Mouse (Mus musculus) midbrain, postnatal 0 days (tissue): ENCODE results near the gene Lgi4. TPM values are rescaled to one million over a fixed set of nuclear protein-coding genes. Genes with fewer than 3 reads are reported as not detected.

Source experiments
- ATAC-seq: fragments of 200-750 bp; cut with Nextera tagmentation; 2 replicates; pipeline ENCODE4 v1.8.0; 2017; ENCODE audit warnings: moderate number of reproducible peaks, mild to moderate bottlenecking, moderate TSS enrichment, moderate library complexity; ENCODE audit not compliant: low FRiP score
- DNase-seq: peaks from one replicate; pipeline ENCODE4 v3.0.0-alpha.2; 2015; ENCODE audit warnings: low spot score
- H3K27ac ChIP-seq: fragments of 300-500 bp; sonication (generic); 2 replicates; pipeline ENCODE4 v1.5.1; 2014; ENCODE audit warnings: low read depth, mild to moderate bottlenecking, low read length, mixed read lengths
- H3K27me3 ChIP-seq: fragments of 300-500 bp; sonication (generic); 2 replicates; pipeline ENCODE4 v1.6.1; 2014; ENCODE audit warnings: low read length, control low read depth, mixed read lengths; ENCODE audit not compliant: insufficient read depth
- H3K36me3 ChIP-seq: fragments of 300-500 bp; sonication (generic); 2 replicates; pipeline ENCODE4 v1.6.1; 2014; ENCODE audit warnings: low read length, control low read depth, mixed read lengths; ENCODE audit not compliant: insufficient read depth
- H3K4me1 ChIP-seq: fragments of 300-500 bp; sonication (generic); 2 replicates; pipeline ENCODE4 v1.6.1; 2014; ENCODE audit warnings: mild to moderate bottlenecking, control low read depth, antibody characterized with exemption, low read length, mixed read lengths; ENCODE audit not compliant: insufficient read depth
- H3K4me2 ChIP-seq: fragments of 300-500 bp; sonication (generic); 2 replicates; pipeline ENCODE4 v1.6.1; 2014; ENCODE audit warnings: low read depth, mild to moderate bottlenecking, low read length, mixed read lengths; ENCODE audit not compliant: poor library complexity, severe bottlenecking
- H3K4me3 ChIP-seq: fragments of 300-500 bp; sonication (generic); 2 replicates; pipeline ENCODE4 v1.5.1; 2014; ENCODE audit warnings: low read depth, mild to moderate bottlenecking, low read length, moderate library complexity
- H3K9ac ChIP-seq: fragments of 300-500 bp; sonication (generic); replicated peaks from 2 replicates; pipeline ENCODE4 v1.6.1; 2014; ENCODE audit warnings: mild to moderate bottlenecking, low read length, moderate library complexity, mixed read lengths; ENCODE audit not compliant: poor library complexity, severe bottlenecking
- H3K9me3 ChIP-seq: fragments of 300-500 bp; sonication (generic); 2 replicates; pipeline ENCODE4 v1.6.1; 2016; ENCODE audit warnings: low read length, control low read depth
- CTCF ChIP-seq: IDR thresholded peaks from 2 replicates; pipeline ENCODE4 v1.5.1; 2016; ENCODE audit warnings: antibody characterized with exemption, mild to moderate bottlenecking
- WGBS: fragments of 180-500 bp; shearing (Covaris S2); extraction: QIAGEN DNeasy Blood & Tissue Kit; methylation state at CpG from one replicate; pipeline ENCODE4 v1.1.7; 2014; 5-methylcytosine and 5-hydroxymethylcytosine counted together
- polyA plus RNA-seq: library from polyadenylated mRNA; unstranded; fragments of >200 nt; fragmentation: Nextera tagmentation; extraction: Ambion mirVana; gene quantifications from 2 replicates; pipeline ENCODE4 v1.2.1, GENCODE M21; 2015
- total RNA-seq: library from RNA; depleted of rRNA; stranded (reverse); fragments of >200 nt; gene quantifications from 2 replicates; pipeline ENCODE4 v1.2.3, GENCODE M21; 2014

Gene Lgi4
- total and polyA plus RNA-seq, 2 experiments from 2014 or later: 0.56 to 1.3 TPM

- DNase-seq (no peak), ATAC-seq (no peak)
- no peak overlapping the region for H3K4me2 ChIP-seq
- H3K36me3 ChIP-seq: no peaks in the 10 kb centered on the region
- TF ChIP-seq CTCF: no peak
- H3K27ac ChIP-seq: no peak overlapping the region
- H3K4me3 ChIP-seq: no peak overlapping the region
- H3K4me1 ChIP-seq: no peaks in the 10 kb centered on the region
- H3K27me3 ChIP-seq: no peaks in the 10 kb centered on the region
- no peaks in the 10 kb centered on the region for H3K9me3 ChIP-seq
- WGBS: 91% methylated on average over 12 of the region's 12 CpGs
- no peak overlapping the region for H3K9ac ChIP-seq
Measured at GRCm38 (mm10) chr7:31063074-31063560, 4.0 kb downstream of the Lgi4 start.

- no peak for TF ChIP-seq CTCF
- Histone ChIP-seq H3K36me3 (no peaks in the 10 kb centered on the region), H3K9me3 (no peaks in the 10 kb centered on the region), H3K4me2 (no peak overlapping the region), H3K9ac (no peak overlapping the region), H3K27me3 (no peaks in the 10 kb centered on the region), H3K4me1 (no peaks in the 10 kb centered on the region), H3K4me3 (no peak overlapping the region), H3K27ac (no peak overlapping the region)
- WGBS: 36% methylated on average over 5 of the region's 5 CpGs
- ATAC-seq (no peak), DNase-seq (peak; percentile 55)
Measured at GRCm38 (mm10) chr7:31067836-31068235, 8.7 kb downstream of the Lgi4 start.

GRCm38 (mm10) chr7:31069491-31069890 lies 10.3 kb downstream of the Lgi4 start:
- Histone ChIP-seq H3K4me3 (no peak overlapping the region), H3K36me3 (no peaks in the 10 kb centered on the region), H3K4me2 (no peak overlapping the region), H3K9me3 (no peaks in the 10 kb centered on the region), H3K27me3 (no peaks in the 10 kb centered on the region), H3K27ac (no peak overlapping the region), H3K4me1 (no peaks in the 10 kb centered on the region), H3K9ac (no peak overlapping the region)
- no peak for TF ChIP-seq CTCF
- 90% methylated on average over 14 of the region's 14 CpGs for WGBS
- no peak for DNase-seq
- no peak for ATAC-seq

GRCm38 (mm10) chr7:31070324-31070723 lies 11.2 kb downstream of the Lgi4 start:
- Histone ChIP-seq H3K36me3 (no peaks in the 10 kb centered on the region), H3K4me2 (no peak overlapping the region), H3K9me3 (no peaks in the 10 kb centered on the region), H3K4me1 (no peaks in the 10 kb centered on the region), H3K27ac (no peak overlapping the region), H3K4me3 (no peak overlapping the region), H3K9ac (no peak overlapping the region; the same call in 1 of the 2 replicates), H3K27me3 (no peaks in the 10 kb centered on the region)
- no peak for ATAC-seq
- no peak for DNase-seq
- 82% methylated on average over 6 of the region's 6 CpGs for WGBS
- TF ChIP-seq CTCF: no peak

- H3K4me1 ChIP-seq: no peaks in the 10 kb centered on the region
- H3K9me3 ChIP-seq: no peaks in the 10 kb centered on the region
- no peak overlapping the region for H3K27ac ChIP-seq
- 58% methylated on average over 9 of the region's 9 CpGs for WGBS
- no peak for TF ChIP-seq CTCF
- no peaks in the 10 kb centered on the region for H3K27me3 ChIP-seq
- no peaks in the 10 kb centered on the region for H3K36me3 ChIP-seq
- ATAC-seq (no peak), DNase-seq (no peak)
- no peak overlapping the region for H3K4me2 ChIP-seq
- no peak overlapping the region for H3K4me3 ChIP-seq
- no peak overlapping the region for H3K9ac ChIP-seq
Measured at GRCm38 (mm10) chr7:31072326-31072725, 13.2 kb downstream of the Lgi4 start.

GRCm38 (mm10) chr7:31073546-31073945 lies 14.4 kb downstream of the Lgi4 start:
- Histone ChIP-seq H3K4me1 (no peaks in the 10 kb centered on the region), H3K27me3 (no peaks in the 10 kb centered on the region), H3K27ac (no peak overlapping the region), H3K36me3 (no peaks in the 10 kb centered on the region), H3K9ac (no peak overlapping the region), H3K4me3 (no peak overlapping the region), H3K4me2 (no peak overlapping the region), H3K9me3 (no peaks in the 10 kb centered on the region)
- no peak for DNase-seq
- no peak for TF ChIP-seq CTCF
- ATAC-seq: no peak
